Mouse (Mus musculus) embryonic facial prominence, embryonic 13.5 days (tissue): ENCODE measurements at regions not wholly inside any gene's neighbourhood (a gene's known extent, or its start where the extent isn't known, plus 50 kb on each side); places are given as distances from the start of the nearest gene placed in this dataset.

Source experiments
- ATAC-seq: fragments of 200-750 bp; cut with Nextera tagmentation; 2 replicates; pipeline ENCODE4 v1.8.0; 2017; ENCODE audit warnings: low read depth; ENCODE audit not compliant: insufficient number of reproducible peaks, insufficient read depth, low FRiP score, low TSS enrichment
- H3K27ac ChIP-seq: fragments of 300-500 bp; sonication (generic); 2 replicates; pipeline ENCODE4 v1.5.1; 2015; ENCODE audit warnings: moderate library complexity, mild to moderate bottlenecking, inconsistent platforms
- H3K27me3 ChIP-seq: fragments of 300-500 bp; sonication (generic); 2 replicates; pipeline ENCODE4 v1.6.1; 2015; ENCODE audit warnings: mild to moderate bottlenecking, inconsistent platforms
- H3K36me3 ChIP-seq: fragments of 300-500 bp; sonication (generic); 2 replicates; pipeline ENCODE4 v1.6.1; 2015; ENCODE audit warnings: mild to moderate bottlenecking, inconsistent platforms
- H3K4me1 ChIP-seq: fragments of 300-500 bp; sonication (generic); 2 replicates; pipeline ENCODE4 v1.6.1; 2015; ENCODE audit warnings: inconsistent platforms
- H3K4me2 ChIP-seq: fragments of 300-500 bp; sonication (generic); 2 replicates; pipeline ENCODE4 v1.6.1; 2015; ENCODE audit warnings: moderate library complexity, mild to moderate bottlenecking, inconsistent platforms
- H3K4me3 ChIP-seq: fragments of 300-500 bp; sonication (generic); 2 replicates; pipeline ENCODE4 v1.5.1; 2015; ENCODE audit warnings: mild to moderate bottlenecking, inconsistent platforms
- H3K9ac ChIP-seq: fragments of 300-500 bp; sonication (generic); 2 replicates; pipeline ENCODE4 v1.6.1; 2015; ENCODE audit warnings: mild to moderate bottlenecking, inconsistent platforms
- H3K9me3 ChIP-seq: fragments of 300-500 bp; sonication (generic); 2 replicates; pipeline ENCODE4 v1.6.1; 2016; ENCODE audit warnings: inconsistent platforms
- WGBS: fragments of 180-500 bp; shearing (Covaris S2); methylation state at CpG from one replicate; pipeline ENCODE4 v1.1.7; 2015; ENCODE audit warnings: mixed read lengths; 5-methylcytosine and 5-hydroxymethylcytosine counted together

DNA sequence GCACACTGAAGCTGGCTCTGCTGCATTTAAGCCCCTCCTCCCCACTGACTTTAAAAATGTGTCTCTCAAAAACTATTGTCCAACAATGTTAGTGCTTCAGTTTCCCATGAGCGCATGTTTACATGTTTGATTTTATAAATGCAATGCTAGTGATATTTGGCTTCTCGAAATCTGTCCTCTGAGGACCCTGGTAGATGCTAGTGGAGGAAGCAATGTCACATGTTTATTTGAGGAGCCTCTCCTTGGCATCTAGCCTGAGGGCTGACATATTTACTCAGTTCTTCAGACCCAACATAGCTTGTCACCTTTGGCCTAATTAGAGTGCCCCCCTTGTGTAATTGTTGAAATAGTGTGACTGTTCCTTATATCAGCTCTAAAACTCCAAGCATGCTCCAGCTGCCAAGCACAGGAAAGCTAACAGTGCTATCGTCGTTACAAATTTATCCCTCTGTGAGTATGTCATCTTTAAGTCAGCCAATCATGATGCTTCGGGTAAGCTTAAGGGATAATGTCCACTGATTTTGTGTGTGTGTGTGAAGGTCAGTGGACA is 400.3 kb downstream of the Slc4a3 start:
- Histone ChIP-seq H3K36me3 (no peaks in the 10 kb centered on the region), H3K4me2 (no peak overlapping the region), H3K9me3 (no peaks in the 10 kb centered on the region), H3K9ac (no peak overlapping the region), H3K27me3 (no peaks in the 10 kb centered on the region), H3K27ac (0 out of 2 replicates have a peak overlapping the region, but pooled peaks have one; percentile 60), H3K4me3 (no peak overlapping the region), H3K4me1 (peaks cover 5% of the 10 kb centered on the region; the same call in 1 of the 2 replicates)
- ATAC-seq, result no peak
- WGBS, result 73% methylated on average over 5 of the region's 5 CpGs

DNA sequence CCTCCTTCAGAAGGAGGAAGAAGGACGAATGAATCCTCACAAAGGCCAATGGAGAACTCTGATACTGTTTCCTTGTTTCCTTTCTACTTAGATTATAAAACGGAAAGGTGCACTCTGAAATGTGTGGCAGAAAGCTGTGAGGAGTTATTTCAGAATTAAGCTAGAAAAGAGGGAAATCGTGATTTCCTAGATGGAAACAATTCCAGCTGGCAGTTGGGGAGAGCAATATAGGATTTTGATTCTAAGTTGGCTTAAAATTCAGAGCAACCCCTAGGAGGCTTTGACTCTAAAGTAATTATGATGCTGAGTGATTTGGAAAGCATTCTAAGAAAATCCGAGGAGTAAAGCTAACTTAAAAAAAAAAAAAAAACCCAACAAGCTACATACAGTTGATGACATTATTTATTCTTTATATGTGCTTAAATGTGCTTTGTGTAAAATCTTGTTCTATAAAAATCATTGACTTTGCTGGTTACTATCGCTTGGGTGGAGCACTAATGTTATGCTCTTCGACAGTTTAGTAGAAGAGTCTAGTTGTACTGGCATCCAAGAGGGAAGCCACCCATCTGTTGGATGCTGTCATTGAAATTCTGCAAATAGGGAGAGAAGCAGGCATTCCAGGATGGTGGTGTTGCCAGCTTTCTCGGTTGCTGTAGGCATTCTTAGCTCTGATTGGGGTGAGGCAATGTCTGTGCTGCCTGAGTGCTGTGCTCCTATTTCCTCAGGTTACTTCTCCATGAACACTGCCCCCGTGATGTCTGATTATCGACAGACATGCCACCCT is 432.3 kb downstream of the Slc4a3 start:
- H3K36me3 ChIP-seq, result no peaks in the 10 kb centered on the region
- H3K27me3 ChIP-seq, result peaks cover 11% of the 10 kb centered on the region
- no peak overlapping the region for H3K9ac ChIP-seq
- H3K4me1 ChIP-seq, result peaks cover 20% of the 10 kb centered on the region
- 75% methylated on average over 9 of the region's 9 CpGs for WGBS
- no peak overlapping the region for H3K4me2 ChIP-seq
- ATAC-seq, result no peak
- no peak overlapping the region for H3K4me3 ChIP-seq
- no peak overlapping the region for H3K27ac ChIP-seq
- no peaks in the 10 kb centered on the region for H3K9me3 ChIP-seq

- Histone ChIP-seq H3K9me3 (no peaks in the 10 kb centered on the region), H3K27ac (no peak overlapping the region), H3K4me1 (peaks cover 19% of the 10 kb centered on the region), H3K4me3 (no peak overlapping the region), H3K4me2 (no peak overlapping the region), H3K9ac (no peak overlapping the region), H3K36me3 (no peaks in the 10 kb centered on the region), H3K27me3 (peaks cover 18% of the 10 kb centered on the region)
- WGBS, result 72% methylated on average over 8 of the region's 8 CpGs
- no peak for ATAC-seq
Observed at GRCm38 (mm10) chr1:75983057-75983456, 437.0 kb downstream of the Slc4a3 start.

GRCm38 (mm10) chr1:75983487-75983886 is 437.4 kb downstream of the Slc4a3 start:
- no peak overlapping the region for H3K27ac ChIP-seq
- H3K9ac ChIP-seq, result no peak overlapping the region
- no peaks in the 10 kb centered on the region for H3K36me3 ChIP-seq
- H3K4me3 ChIP-seq, result no peak overlapping the region
- peaks cover 23% of the 10 kb centered on the region for H3K4me1 ChIP-seq
- WGBS, result 95% methylated on average over 3 of the region's 3 CpGs
- H3K27me3 ChIP-seq, result peaks cover 18% of the 10 kb centered on the region
- no peaks in the 10 kb centered on the region for H3K9me3 ChIP-seq
- no peak overlapping the region for H3K4me2 ChIP-seq
- ATAC-seq, result no peak

DNA sequence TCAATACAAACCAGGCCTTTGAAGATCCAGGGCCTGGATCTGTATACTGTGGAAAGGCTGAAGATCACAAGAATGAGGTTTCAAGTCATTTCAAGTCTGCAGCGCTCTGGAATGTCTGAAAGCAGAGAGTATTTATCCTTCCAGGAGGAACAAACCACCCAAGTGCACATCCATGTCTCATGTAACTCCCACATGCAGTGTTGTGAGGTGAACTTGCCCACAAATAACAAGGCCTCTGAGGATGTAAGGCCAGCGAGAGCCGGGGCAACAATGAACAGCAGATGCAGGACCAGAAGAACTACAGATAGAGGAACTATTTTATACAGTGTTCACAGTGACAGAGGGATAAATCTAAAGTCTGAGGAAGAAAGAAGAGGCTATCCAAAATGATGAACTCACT is 442.4 kb downstream of the Slc4a3 start:
- Histone ChIP-seq H3K27ac (0 out of 2 replicates have a peak overlapping the region, but pooled peaks have one; percentile 3), H3K4me3 (no peak overlapping the region), H3K4me1 (peaks cover 26% of the 10 kb centered on the region), H3K9me3 (no peaks in the 10 kb centered on the region), H3K9ac (no peak overlapping the region), H3K27me3 (0 out of 2 replicates have a peak, but pooled peaks cover 6% of the 10 kb centered on the region), H3K36me3 (no peaks in the 10 kb centered on the region), H3K4me2 (no peak overlapping the region)
- no peak for ATAC-seq
- WGBS, result 53% methylated on average over 3 of the region's 3 CpGs

DNA sequence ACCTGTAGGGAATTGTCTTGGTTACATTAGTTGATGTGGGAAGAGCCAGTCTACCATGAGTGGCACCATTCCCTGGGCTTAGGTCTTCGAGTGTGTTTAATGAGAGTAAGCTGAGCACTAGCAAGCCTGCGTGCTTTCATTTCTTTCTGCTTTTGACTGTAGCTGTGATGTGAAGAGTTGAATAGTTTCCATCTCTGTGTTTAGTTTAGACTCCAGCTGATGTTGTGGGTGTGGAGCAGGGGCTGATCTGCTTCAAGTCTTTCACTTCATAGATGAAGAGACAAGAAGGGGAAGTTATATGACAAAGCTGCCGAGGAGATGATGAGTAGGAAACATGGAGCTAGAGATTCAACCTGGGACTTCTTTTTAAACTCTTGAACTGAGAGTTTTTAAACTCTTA is 446.0 kb downstream of the Slc4a3 start:
- H3K27me3 ChIP-seq, result no peaks in the 10 kb centered on the region
- no peak for ATAC-seq
- no peaks in the 10 kb centered on the region for H3K36me3 ChIP-seq
- no peak overlapping the region for H3K4me2 ChIP-seq
- peaks cover 9% of the 10 kb centered on the region; the same call in 1 of the 2 replicates for H3K4me1 ChIP-seq
- WGBS, result 86% methylated on average over 3 of the region's 3 CpGs
- H3K4me3 ChIP-seq, result no peak overlapping the region
- no peak overlapping the region for H3K27ac ChIP-seq
- no peaks in the 10 kb centered on the region for H3K9me3 ChIP-seq
- H3K9ac ChIP-seq, result no peak overlapping the region

DNA sequence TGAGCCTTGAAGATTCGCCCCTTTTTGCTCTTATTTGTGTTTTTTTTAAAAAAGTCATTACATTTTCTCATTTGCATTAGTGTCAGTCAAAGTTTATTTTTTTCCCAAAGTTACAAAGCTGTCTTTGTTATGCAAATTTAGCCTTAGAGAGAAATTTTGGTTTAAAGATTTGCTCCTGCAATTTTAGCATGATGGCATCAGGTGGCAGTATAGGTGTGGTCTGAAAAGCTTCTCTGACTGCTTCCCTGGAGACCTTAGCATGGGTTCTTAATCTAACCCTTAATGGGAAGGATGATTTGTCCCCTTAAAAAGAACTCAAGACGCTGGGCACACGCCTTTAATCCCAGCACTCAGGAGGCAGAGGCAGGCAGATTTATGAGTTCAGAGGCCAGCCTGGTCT is 451.2 kb downstream of the Slc4a3 start:
- no peak for ATAC-seq
- WGBS, result 72% methylated on average over 3 of the region's 3 CpGs

DNA sequence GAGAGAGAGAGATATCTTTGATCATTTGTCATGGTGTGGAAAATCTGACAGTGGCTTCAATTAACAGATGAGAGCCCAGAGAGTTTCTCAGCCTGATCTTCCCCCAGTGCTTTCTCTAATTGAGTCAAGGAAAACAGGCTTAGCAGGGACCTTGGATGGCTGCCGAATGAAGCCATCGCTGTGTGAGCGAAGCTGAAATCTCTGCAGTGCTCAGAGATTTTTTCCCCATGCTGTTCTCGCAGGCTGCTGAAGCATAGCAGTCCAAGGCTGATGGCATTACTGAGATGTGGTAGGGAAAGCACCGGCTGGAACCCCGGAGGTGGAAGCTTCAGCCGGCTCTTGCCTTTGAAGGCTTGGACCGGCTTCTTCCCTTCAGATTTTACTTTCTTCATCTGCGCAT is 455.1 kb downstream of the Slc4a3 start:
- Histone ChIP-seq H3K27me3 (no peaks in the 10 kb centered on the region), H3K9me3 (no peaks in the 10 kb centered on the region), H3K4me1 (peaks cover 7% of the 10 kb centered on the region), H3K4me2 (no peak overlapping the region), H3K36me3 (no peaks in the 10 kb centered on the region), H3K27ac (peak overlapping the region; percentile 19; the same call in 1 of the 2 replicates), H3K4me3 (no peak overlapping the region), H3K9ac (no peak overlapping the region)
- no peak for ATAC-seq
- 55% methylated on average over 9 of the region's 9 CpGs for WGBS

More for the DNA sequence above, 451.2 kb downstream of the Slc4a3 start:
- Histone ChIP-seq H3K4me3 (no peak overlapping the region), H3K27me3 (no peaks in the 10 kb centered on the region), H3K9ac (no peak overlapping the region), H3K4me2 (no peak overlapping the region), H3K4me1 (peaks cover 7% of the 10 kb centered on the region), H3K9me3 (no peaks in the 10 kb centered on the region), H3K27ac (no peak overlapping the region), H3K36me3 (no peaks in the 10 kb centered on the region)

GRCm38 (mm10) chr1:76009601-76010000 is 463.5 kb downstream of the Slc4a3 start:
- H3K27me3 ChIP-seq, result no peaks in the 10 kb centered on the region
- no peak overlapping the region for H3K27ac ChIP-seq
- H3K4me1 ChIP-seq, result peaks cover 28% of the 10 kb centered on the region
- H3K9ac ChIP-seq, result no peak overlapping the region; the same call in 1 of the 2 replicates
- 4% methylated on average over 3 of the region's 3 CpGs for WGBS
- ATAC-seq, result no peak
- H3K4me3 ChIP-seq, result no peak overlapping the region
- no peaks in the 10 kb centered on the region for H3K9me3 ChIP-seq
- no peaks in the 10 kb centered on the region for H3K36me3 ChIP-seq
- H3K4me2 ChIP-seq, result no peak overlapping the region

- Histone ChIP-seq H3K9ac (no peak overlapping the region), H3K4me2 (no peak overlapping the region), H3K27ac (no peak overlapping the region), H3K4me1 (peaks cover 28% of the 10 kb centered on the region), H3K27me3 (no peaks in the 10 kb centered on the region), H3K4me3 (no peak overlapping the region), H3K36me3 (no peaks in the 10 kb centered on the region), H3K9me3 (no peaks in the 10 kb centered on the region)
- WGBS, result 55% methylated on average over 4 of the region's 4 CpGs
- no peak for ATAC-seq
Observed at GRCm38 (mm10) chr1:76010212-76010800, 464.2 kb downstream of the Slc4a3 start.

GRCm38 (mm10) chr1:76018588-76018987 is 472.5 kb downstream of the Slc4a3 start:
- no peak overlapping the region for H3K27ac ChIP-seq
- ATAC-seq, result no peak
- 78% methylated on average over 6 of the region's 6 CpGs for WGBS

DNA sequence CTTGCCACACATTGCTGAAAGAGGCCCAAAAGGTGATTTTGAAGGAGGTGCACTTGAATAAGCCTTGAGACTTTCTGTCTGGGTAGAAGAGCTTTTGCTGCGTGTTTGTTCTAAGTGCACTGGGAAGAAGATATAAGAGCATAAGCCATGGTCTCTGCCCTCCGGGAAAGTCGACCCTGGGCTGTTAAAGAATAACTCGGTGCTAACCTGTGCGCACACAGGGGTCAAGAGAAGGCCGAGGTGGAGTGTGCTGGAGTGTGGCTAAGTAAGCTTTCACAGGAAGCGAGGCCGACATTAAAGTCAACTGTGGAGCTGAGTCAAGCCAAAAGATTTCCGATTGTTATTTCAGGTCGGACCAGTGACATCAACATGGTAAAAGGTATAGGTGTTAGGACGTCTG is 473.0 kb downstream of the Slc4a3 start:
- Histone ChIP-seq H3K4me2 (no peak overlapping the region), H3K4me1 (peaks cover 8% of the 10 kb centered on the region; the same call in 1 of the 2 replicates), H3K27me3 (no peaks in the 10 kb centered on the region), H3K36me3 (no peaks in the 10 kb centered on the region), H3K27ac (no peak overlapping the region), H3K9ac (no peak overlapping the region), H3K4me3 (no peak overlapping the region), H3K9me3 (no peaks in the 10 kb centered on the region)
- no peak for ATAC-seq
- 76% methylated on average over 11 of the region's 11 CpGs for WGBS

More at GRCm38 (mm10) chr1:76018588-76018987, 472.5 kb downstream of the Slc4a3 start:
- Histone ChIP-seq H3K4me3 (no peak overlapping the region), H3K27me3 (no peaks in the 10 kb centered on the region), H3K4me1 (peaks cover 4% of the 10 kb centered on the region; the same call in 1 of the 2 replicates), H3K9ac (no peak overlapping the region), H3K36me3 (no peaks in the 10 kb centered on the region), H3K9me3 (no peaks in the 10 kb centered on the region), H3K4me2 (no peak overlapping the region)
